Mouse (Mus musculus) gastrocnemius, postnatal 36 days (tissue): ENCODE data around the gene Iqschfp. TPM values are rescaled to one million over a fixed set of nuclear protein-coding genes. Genes with fewer than 3 reads are reported as not detected.

Source experiments
- DNase-seq, 2 experiments: peaks; one replicate each; pipeline ENCODE4 v3.0.0; 2022
- intact Hi-C: fragments of 180-260 bp; cut with DNase I; formaldehyde crosslinking; loops from one replicate; pipeline ENCODE4 v1.15.1; 2025
- total RNA-seq, 2 experiments: library from RNA; stranded (reverse); gene quantifications; 2 replicates each; pipeline ENCODE4 v1.2.3; 2021

Gene Iqschfp
- total RNA-seq, 2 experiments from 2014 or later = not detected

GRCm38 (mm10) chr3:68189100-68189499, 297.1 kb downstream of the Iqschfp start:
- no peak for DNase-seq
- intact Hi-C loops = no loop called here

GRCm38 (mm10) chr3:68196933-68197332, 304.9 kb downstream of the Iqschfp start:
- no peak for DNase-seq
- intact Hi-C loops = no loop called here

GRCm38 (mm10) chr3:68201214-68201613, 309.2 kb downstream of the Iqschfp start:
- intact Hi-C loops = no loop called here
- DNase-seq = no peak

- intact Hi-C loops = no loop called here
Measured at GRCm38 (mm10) chr3:68202162-68202902, 310.3 kb downstream of the Iqschfp start.

GRCm38 (mm10) chr3:68203934-68204467, 312.0 kb downstream of the Iqschfp start:
- no peak for DNase-seq
- intact Hi-C loops = no loop called here

More at GRCm38 (mm10) chr3:68202162-68202902, 310.3 kb downstream of the Iqschfp start:
- no peak for DNase-seq

GRCm38 (mm10) chr3:68210422-68210821, 318.4 kb downstream of the Iqschfp start:
- intact Hi-C loops = no loop called here
- DNase-seq = no peak

- intact Hi-C loops = no loop called here
- DNase-seq = no peak
Measured at GRCm38 (mm10) chr3:68221452-68221851, 329.4 kb downstream of the Iqschfp start.

GRCm38 (mm10) chr3:68239887-68240286, 347.9 kb downstream of the Iqschfp start:
- intact Hi-C loops = no loop called here
- DNase-seq = no peak

GRCm38 (mm10) chr3:68243239-68243638, 351.2 kb downstream of the Iqschfp start:
- intact Hi-C loops = no loop called here
- no peak for DNase-seq

GRCm38 (mm10) chr3:68246154-68246553, 354.1 kb downstream of the Iqschfp start:
- DNase-seq = no peak

GRCm38 (mm10) chr3:68250589-68250988, 358.6 kb downstream of the Iqschfp start:
- DNase-seq = no peak
- intact Hi-C loops = no loop called here

More at GRCm38 (mm10) chr3:68246154-68246553, 354.1 kb downstream of the Iqschfp start:
- intact Hi-C loops = no loop called here

- no peak for DNase-seq
- intact Hi-C loops = no loop called here
Measured at GRCm38 (mm10) chr3:68252335-68252734, 360.3 kb downstream of the Iqschfp start.

- no peak for DNase-seq
- intact Hi-C loops = no loop called here
Measured at GRCm38 (mm10) chr3:68262304-68262703, 370.3 kb downstream of the Iqschfp start.

GRCm38 (mm10) chr3:68267905-68268304, 375.9 kb downstream of the Iqschfp start:
- intact Hi-C loops = no loop called here
- no peak for DNase-seq

- intact Hi-C loops = no loop called here
- DNase-seq = no peak
Measured at GRCm38 (mm10) chr3:68269251-68269650, 377.2 kb downstream of the Iqschfp start.

GRCm38 (mm10) chr3:68270246-68270645, 378.2 kb downstream of the Iqschfp start:
- intact Hi-C loops = no loop called here
- DNase-seq = no peak

GRCm38 (mm10) chr3:68271457-68271856, 379.4 kb downstream of the Iqschfp start:
- no peak for DNase-seq
- intact Hi-C loops = no loop called here

GRCm38 (mm10) chr3:68271881-68272280, 379.8 kb downstream of the Iqschfp start:
- intact Hi-C loops = no loop called here
- DNase-seq = no peak

GRCm38 (mm10) chr3:68282844-68283594, 391.0 kb downstream of the Iqschfp start:
- DNase-seq = no peak
- intact Hi-C loops = no loop called here

GRCm38 (mm10) chr3:68283595-68283991, 391.6 kb downstream of the Iqschfp start:
- no peak for DNase-seq
- intact Hi-C loops = no loop called here

GRCm38 (mm10) chr3:68284500-68284899, 392.5 kb downstream of the Iqschfp start:
- intact Hi-C loops = no loop called here
- DNase-seq = no peak

GRCm38 (mm10) chr3:68296752-68297151, 404.7 kb downstream of the Iqschfp start:
- intact Hi-C loops = no loop called here
- no peak for DNase-seq
